Mouse (Mus musculus) brain, embryonic 14.5 days (tissue): ENCODE results near the gene Csf3r.

Source experiments
- CTCF ChIP-seq: fragments of 200-500 bp; IDR thresholded peaks from 2 replicates; pipeline ENCODE4 v1.5.1; 2012; ENCODE audit warnings: inconsistent platforms, mild to moderate bottlenecking, moderate library complexity, borderline replicate concordance; ENCODE audit not compliant: insufficient read depth, insufficient read length; ENCODE audit errors: extremely low read depth
- POLR2A ChIP-seq: fragments of 200-500 bp; IDR thresholded peaks from 2 replicates; pipeline ENCODE4 v1.6.1; 2012; ENCODE audit warnings: mild to moderate bottlenecking, inconsistent platforms, borderline replicate concordance; ENCODE audit not compliant: poor library complexity, insufficient read depth, insufficient read length, severe bottlenecking; ENCODE audit errors: extremely low read depth

- TF ChIP-seq CTCF (no peak), POLR2A (no peak)
Measured at GRCm38 (mm10) chr4:126062856-126063255, 38.5 kb downstream of the Csf3r start.
